Mouse (Mus musculus) regulatory T cell (primary cell): ENCODE results near the gene Nlrc5.

ENCODE experiments used
- in situ Hi-C: fragments of 300-600 bp; cut with MboI, MseI; formaldehyde crosslinking; loops from one replicate; pipeline ENCODE4 v1.15.1; 2025; ENCODE audit warnings: high pct_unique_total_duplicates

Gene Nlrc5

GRCm38 (mm10) chr8:94524554-94524953 is 90.4 kb downstream of the Nlrc5 start:
- in situ Hi-C loops = no loop called here

- in situ Hi-C loops = no loop called here
Observed at GRCm38 (mm10) chr8:94527178-94527577, 93.0 kb downstream of the Nlrc5 start.

- in situ Hi-C loops = no loop called here
Observed at GRCm38 (mm10) chr8:94528245-94528644, 94.1 kb downstream of the Nlrc5 start.

- in situ Hi-C loops = no loop called here
Observed at GRCm38 (mm10) chr8:94529875-94530274, 95.7 kb downstream of the Nlrc5 start.

- in situ Hi-C loops = no loop called here
Observed at GRCm38 (mm10) chr8:94530643-94531042, 96.5 kb downstream of the Nlrc5 start.

- in situ Hi-C loops = no loop called here
Observed at GRCm38 (mm10) chr8:94532000-94532399, 97.8 kb downstream of the Nlrc5 start.

- in situ Hi-C loops = no loop called here
Observed at GRCm38 (mm10) chr8:94532525-94532872, 98.3 kb downstream of the Nlrc5 start.

- in situ Hi-C loops = no loop called here
Observed at GRCm38 (mm10) chr8:94532873-94533671, 98.9 kb downstream of the Nlrc5 start, which contains the start of gene Cpne2. Cpne2 (plus strand) TSS chr8:94532990.

- in situ Hi-C loops = no loop called here
Observed at GRCm38 (mm10) chr8:94534612-94535011, 100.5 kb downstream of the Nlrc5 start.

GRCm38 (mm10) chr8:94535631-94536030 is 101.5 kb downstream of the Nlrc5 start:
- in situ Hi-C loops = no loop called here

- in situ Hi-C loops = no loop called here
Observed at GRCm38 (mm10) chr8:94537456-94537855, 103.3 kb downstream of the Nlrc5 start.

GRCm38 (mm10) chr8:94540025-94540424 is 105.9 kb downstream of the Nlrc5 start:
- in situ Hi-C loops = no loop called here

GRCm38 (mm10) chr8:94540889-94541795 is 107.0 kb downstream of the Nlrc5 start:
- in situ Hi-C loops = no loop called here

- in situ Hi-C loops = no loop called here
Observed at GRCm38 (mm10) chr8:94543981-94544380, 109.8 kb downstream of the Nlrc5 start.

- in situ Hi-C loops = no loop called here
Observed at GRCm38 (mm10) chr8:94549041-94549440, 114.9 kb downstream of the Nlrc5 start.

GRCm38 (mm10) chr8:94549482-94549881 is 115.3 kb downstream of the Nlrc5 start:
- in situ Hi-C loops = no loop called here

GRCm38 (mm10) chr8:94549998-94550397 is 115.8 kb downstream of the Nlrc5 start:
- in situ Hi-C loops = no loop called here

- in situ Hi-C loops = no loop called here
Observed at GRCm38 (mm10) chr8:94551471-94552422, 117.6 kb downstream of the Nlrc5 start.

GRCm38 (mm10) chr8:94552696-94553095 is 118.5 kb downstream of the Nlrc5 start:
- in situ Hi-C loops = no loop called here

- in situ Hi-C loops = no loop called here
Observed at GRCm38 (mm10) chr8:94557281-94557680, 123.1 kb downstream of the Nlrc5 start.

- in situ Hi-C loops = no loop called here
Observed at GRCm38 (mm10) chr8:94561256-94561655, 127.1 kb downstream of the Nlrc5 start.
